Mouse (Mus musculus): ENCODE data around the gene Cpsf3. TPM values are rescaled to one million over a fixed set of nuclear protein-coding genes. Genes with fewer than 3 reads are reported as not detected.

Cpsf3 gene
- total RNA-seq, 2 experiments from 2014 or later = 17.3 to 21.0 TPM

DNA sequence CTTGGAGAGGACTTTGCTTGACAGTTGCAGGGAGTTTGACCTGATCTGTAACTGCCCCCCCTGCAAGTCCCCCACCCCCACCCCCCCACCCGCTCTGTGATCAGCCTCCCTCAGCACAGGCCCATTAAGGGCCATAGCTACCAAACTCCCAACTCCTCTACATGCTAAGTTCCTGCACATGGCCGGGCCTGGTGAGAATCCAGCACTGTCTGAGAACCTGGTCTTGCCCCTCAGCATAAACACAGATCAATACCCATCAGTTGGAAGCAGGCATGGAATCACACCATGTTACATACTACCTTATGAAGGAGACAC, 18.4 kb upstream of the Cpsf3 start:
- no peak for DNase-seq
- intact Hi-C loops (cut with DNase I) = loop anchor here (10.0 kb wide), 2 partner anchors 152 to 192 kb away; no protein-coding TSS in a partner anchor
- TF ChIP-seq CTCF (IDR thresholded peaks at IDR 0.05) = no peak
- H3K4me3 ChIP-seq = no peak overlapping the region
- no peak overlapping the region for H3K27ac ChIP-seq

DNA sequence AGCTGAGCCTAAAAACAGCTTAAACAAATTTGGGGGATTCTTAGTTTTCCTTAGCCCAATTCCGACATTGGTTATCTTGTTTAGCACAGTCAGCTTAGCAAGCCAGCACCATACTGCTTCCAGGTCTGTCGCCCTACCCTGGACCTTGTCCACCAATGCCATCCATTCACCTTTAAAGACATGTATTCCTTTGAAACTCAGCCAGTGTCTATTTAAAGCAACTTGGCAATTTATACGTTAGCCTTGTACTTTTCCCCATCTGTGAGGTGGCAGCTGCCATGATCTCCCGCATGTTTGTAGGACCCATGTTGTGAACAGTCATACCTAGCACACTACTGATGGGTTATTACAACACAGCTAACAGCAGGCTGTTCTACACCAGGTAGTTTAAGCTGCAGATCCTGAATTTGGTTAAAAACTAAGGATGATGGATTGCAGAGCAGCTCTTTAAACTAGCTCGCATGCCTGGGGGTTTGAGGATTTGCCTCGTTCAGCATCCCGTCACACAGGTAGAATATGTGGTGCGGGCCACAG, 17.0 kb upstream of the Cpsf3 start:
- no peak for DNase-seq
- TF ChIP-seq CTCF (IDR thresholded peaks at IDR 0.05) = no peak
- H3K4me3 ChIP-seq = no peak overlapping the region
- intact Hi-C loops (cut with DNase I) = loop anchor here (10.0 kb wide), 2 partner anchors 153 to 193 kb away; no protein-coding TSS in a partner anchor
- no peak overlapping the region for H3K27ac ChIP-seq

DNA sequence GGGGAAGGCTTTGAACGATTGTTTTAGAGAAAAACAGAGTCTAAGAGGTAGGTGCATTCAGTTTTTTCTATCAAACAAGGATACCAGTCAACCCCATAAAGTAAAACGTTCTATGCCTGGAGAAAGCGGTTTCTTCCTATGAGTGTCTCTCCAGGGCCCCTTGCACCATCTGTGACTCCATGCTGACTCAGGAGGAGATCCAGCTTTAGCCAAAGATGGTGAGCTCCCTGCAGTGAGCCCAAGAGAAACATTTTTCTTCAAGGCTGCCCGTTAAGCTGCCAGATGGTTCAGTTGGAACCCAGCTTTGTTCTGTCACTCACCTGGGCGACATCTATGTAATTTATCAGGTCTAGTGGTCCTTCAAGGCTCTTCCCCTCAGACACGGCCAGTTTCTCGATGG, 10.7 kb upstream of the Cpsf3 start:
- Histone ChIP-seq H3K27ac (no peak overlapping the region), H3K4me3 (no peak overlapping the region)
- DNase-seq = no peak
- intact Hi-C loops (cut with DNase I) = no loop called here
- TF ChIP-seq CTCF (IDR thresholded peaks at IDR 0.05) = no peak

DNA sequence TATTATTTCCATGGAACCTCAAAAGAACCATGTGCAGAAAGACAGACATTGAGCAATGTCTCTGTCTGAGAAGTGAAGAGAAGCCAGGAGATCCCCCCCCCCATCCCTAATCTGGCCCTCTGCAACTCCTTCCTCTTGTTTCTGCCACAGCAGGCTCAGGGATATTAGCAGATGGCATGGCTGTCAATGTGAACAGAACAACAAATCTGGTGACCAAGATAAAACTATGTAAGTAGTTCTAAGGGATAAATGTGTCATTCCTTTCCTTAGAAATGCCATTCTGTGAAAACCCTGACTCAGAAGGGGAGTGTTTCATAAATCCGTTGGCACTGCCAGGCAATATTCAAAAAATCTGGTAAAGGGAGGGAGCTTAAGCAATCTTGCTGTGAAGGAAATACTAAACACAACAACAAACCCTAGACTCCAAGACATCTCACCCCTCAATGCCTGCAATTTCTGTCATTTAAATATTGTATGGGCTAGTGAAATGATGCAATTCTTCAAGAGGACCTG, 7.8 kb upstream of the Cpsf3 start:
- no peak overlapping the region for H3K27ac ChIP-seq
- TF ChIP-seq CTCF (IDR thresholded peaks at IDR 0.05) = no peak

DNA sequence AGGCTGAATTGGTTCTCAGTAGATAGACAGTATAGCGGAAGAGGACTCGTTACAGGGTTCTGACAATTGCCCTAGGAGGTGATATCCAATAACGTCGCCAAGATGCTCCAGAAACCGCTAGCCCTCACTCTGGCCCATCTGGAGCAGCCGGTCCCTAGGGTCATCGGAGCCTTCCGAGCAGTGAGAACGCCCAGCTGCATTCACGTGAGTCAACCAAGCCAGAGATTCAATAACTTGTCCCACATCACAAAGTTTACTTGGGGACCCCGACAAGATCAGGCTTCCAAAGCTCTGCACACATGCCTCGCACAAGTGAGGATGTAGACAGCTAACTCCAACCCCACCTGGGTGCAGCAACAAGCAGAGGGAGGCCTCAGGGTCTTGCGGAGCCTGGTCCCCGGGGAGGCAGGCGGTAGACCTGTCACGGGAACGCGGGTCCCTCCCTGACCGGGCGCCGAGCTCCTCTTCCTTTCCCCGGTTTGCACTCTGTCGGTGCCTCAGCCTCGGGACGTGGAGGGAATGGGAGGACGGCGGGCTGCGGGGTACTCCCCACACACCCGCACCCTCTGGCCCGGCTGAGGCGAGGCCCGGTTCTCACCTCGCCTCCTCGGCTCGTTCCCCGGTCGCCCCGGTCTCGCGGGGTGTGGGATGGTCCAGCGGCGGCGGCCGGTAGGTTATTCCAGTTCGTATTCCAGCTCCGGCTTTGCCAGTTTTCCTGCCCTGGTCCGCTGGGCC, 484 bp downstream of the Cpsf3 start:
- Histone ChIP-seq H3K4me3 (peak overlapping the region; percentile 94), H3K27ac (peak overlapping the region; percentile 94)
- TF ChIP-seq CTCF (IDR thresholded peaks at IDR 0.05) = no peak
- intact Hi-C loops (cut with DNase I) = loop anchor here (1.0 to 5.0 kb wide), 2 partner anchors 87 to 174 kb away; partner anchors contain the start of gene Adam17
- DNase-seq = no peak

More for the DNA sequence above, 7.8 kb upstream of the Cpsf3 start:
- DNase-seq = no peak
- intact Hi-C loops (cut with DNase I) = no loop called here
- no peak overlapping the region for H3K4me3 ChIP-seq

DNA sequence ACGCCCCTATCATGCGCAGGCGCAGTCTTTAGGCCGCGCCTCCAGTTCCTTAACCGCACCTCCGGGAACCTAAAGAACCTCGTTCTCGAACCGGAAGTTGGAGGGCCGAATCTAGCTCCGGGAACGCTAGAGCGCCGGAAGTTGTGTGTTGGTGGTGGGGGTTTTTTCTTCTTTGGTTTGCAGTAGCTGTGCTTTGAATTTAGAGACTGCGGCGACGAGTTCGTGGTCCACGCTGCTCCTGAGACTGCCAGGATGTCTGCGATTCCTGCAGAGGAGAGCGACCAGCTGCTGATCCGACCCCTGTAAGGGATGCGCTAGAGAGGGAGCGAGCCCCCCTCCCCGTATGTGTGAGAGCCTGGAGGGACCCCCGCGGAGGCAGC, 1.0 kb downstream of the Cpsf3 start, which contains the start of gene Itgb1bp1:
Gene Itgb1bp1 (minus strand): TSS at position 42 of the 380 bp plus-strand sequence.
- peak; percentile 100 for DNase-seq
- intact Hi-C loops (cut with DNase I) = loop anchor here (1.0 to 5.0 kb wide), 2 partner anchors 86 to 175 kb away; partner anchors contain the start of gene Adam17
- 0 out of 2 replicates have a peak, but pooled peaks have one; percentile 1 for TF ChIP-seq CTCF (IDR thresholded peaks at IDR 0.05)
- peak within 1 kb of the TSS; percentile 94 for H3K4me3 ChIP-seq
- H3K27ac ChIP-seq = peak within 1 kb of the TSS; percentile 94

DNA sequence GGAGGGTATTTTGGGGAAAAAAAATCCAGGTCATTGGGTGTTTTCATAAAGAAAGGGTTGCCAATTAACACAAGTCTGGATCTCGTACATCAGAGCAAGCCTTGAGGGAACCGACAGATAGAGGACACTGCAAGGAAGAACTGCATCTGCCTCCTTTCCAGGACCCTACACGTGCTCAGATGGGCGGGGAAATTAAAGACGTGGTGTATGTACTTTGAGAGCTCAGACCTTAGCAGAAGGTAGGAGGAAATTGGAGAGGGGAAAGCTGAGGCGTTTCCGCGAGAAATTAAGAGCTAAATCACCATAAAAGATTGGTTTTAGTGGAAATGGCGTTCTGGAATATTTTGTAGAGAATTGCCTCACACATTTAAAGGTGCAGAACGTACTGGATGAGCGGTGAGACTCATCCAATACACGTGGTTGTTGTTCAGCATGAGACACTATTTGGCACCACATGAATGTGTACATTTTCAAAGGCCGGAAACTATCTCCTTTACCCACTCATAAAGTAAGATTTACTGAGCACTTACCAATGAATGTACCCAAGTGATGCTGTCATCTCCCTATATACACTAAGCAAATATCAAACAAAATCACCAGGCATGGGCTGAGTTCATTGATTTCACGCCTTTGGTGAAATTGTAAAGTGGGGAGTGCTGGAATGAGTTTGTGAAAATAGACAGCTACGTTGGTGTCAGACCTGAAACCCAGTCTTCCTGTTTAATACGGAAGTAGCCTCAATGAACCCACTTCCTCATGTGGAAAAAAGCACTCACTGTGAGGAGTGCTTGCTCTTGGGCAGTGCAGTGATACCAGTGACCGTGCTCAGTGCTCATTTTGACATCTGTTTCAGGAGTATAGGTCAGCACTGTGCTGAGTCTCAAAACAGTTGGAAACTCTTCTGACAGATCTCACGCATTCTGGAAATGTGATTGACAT, 1.8 kb downstream of the Cpsf3 start:
- H3K27ac ChIP-seq = peak overlapping the region; percentile 94
- TF ChIP-seq CTCF (IDR thresholded peaks at IDR 0.05) = no peak
- intact Hi-C loops (cut with DNase I) = loop anchor here (1.0 to 5.0 kb wide), 2 partner anchors 85 to 176 kb away; partner anchors contain the start of gene Adam17
- DNase-seq = no peak
- H3K4me3 ChIP-seq = peak overlapping the region; percentile 94

DNA sequence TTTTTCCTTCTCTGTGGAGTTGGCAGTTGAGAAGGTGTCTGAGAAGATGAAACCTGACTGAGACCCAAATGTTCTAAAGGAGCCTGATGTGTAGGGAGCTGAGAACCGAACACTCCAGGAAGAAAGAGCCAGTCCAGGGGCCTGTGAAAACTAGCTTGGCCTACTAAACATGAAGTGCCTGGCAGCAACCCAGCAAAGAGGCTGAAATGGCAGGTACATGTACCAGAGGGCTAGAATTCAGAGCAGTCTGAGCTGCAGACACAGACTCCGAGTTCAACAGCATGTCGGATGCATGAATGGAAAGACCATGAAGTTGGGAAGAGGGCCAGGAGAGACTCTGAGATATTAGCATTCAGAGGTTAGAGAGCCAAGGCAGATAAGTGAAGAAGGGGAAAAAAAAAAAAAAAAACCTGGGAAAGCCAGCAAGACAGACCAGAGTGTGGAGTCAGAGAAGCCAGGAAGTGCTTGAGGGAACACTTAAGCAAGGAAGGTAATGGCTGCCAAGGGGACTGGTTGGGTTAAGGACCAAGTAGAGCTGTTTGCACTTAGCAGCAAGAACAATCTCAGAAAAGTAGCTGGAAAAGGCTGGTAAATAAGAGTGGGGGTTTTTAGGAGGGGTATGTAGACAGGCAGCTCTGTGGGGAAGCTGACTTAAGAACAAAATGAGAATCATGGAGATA, 3.7 kb downstream of the Cpsf3 start:
- no peak overlapping the region for H3K27ac ChIP-seq
- H3K4me3 ChIP-seq = no peak overlapping the region
- intact Hi-C loops (cut with DNase I) = loop anchor here (5.0 kb wide), 1 partner anchor 83 kb away; the partner anchor contains the start of gene Adam17
- no peak for DNase-seq
- no peak for TF ChIP-seq CTCF (IDR thresholded peaks at IDR 0.05)

DNA sequence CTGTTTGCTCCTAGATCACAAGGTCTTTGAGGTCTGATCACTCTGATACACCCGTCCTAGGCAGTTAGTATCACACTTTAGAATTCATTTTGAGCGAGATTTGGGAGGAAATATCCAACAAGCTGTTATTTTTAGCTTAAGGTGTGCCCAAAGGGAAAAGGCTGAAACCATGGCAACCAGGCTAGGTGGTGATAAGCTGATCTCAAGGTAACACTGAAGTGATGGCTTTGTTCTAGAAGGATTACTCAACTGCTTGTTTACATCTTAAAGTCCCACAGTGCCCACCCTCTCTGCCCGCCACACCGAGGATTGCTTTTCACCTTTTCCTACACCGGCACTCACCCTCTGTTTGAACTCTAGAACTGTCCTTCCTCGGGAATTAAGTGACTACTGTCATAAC, 4.5 kb downstream of the Cpsf3 start:
- no peak overlapping the region for H3K27ac ChIP-seq
- intact Hi-C loops (cut with DNase I) = loop anchor here (5.0 kb wide), 1 partner anchor 83 kb away; the partner anchor contains the start of gene Adam17
- no peak overlapping the region for H3K4me3 ChIP-seq
- TF ChIP-seq CTCF (IDR thresholded peaks at IDR 0.05) = no peak
- DNase-seq = no peak

DNA sequence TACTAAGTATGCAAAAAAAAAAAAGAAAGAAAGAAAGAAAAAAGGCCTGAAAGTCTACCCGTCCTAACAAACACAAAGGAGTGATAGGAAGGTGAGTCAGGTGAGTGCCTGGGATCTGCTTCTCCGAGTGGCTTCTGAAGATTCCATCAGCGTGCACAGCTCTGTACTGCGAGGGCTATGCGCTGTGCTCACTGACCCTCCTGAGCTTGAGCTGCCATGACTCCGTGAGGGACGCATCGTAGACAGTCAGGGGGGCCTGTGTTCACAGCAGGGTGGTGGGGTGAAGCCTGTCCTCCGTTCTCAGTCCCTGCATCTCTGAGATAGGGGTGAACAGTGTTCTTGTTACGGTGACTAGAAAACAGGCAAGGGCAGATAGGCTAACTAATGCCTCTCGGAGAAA, 13.7 kb downstream of the Cpsf3 start:
- DNase-seq = no peak
- Histone ChIP-seq H3K27ac (no peak overlapping the region), H3K4me3 (no peak overlapping the region)
- TF ChIP-seq CTCF (IDR thresholded peaks at IDR 0.05) = no peak
- intact Hi-C loops (cut with DNase I) = no loop called here

DNA sequence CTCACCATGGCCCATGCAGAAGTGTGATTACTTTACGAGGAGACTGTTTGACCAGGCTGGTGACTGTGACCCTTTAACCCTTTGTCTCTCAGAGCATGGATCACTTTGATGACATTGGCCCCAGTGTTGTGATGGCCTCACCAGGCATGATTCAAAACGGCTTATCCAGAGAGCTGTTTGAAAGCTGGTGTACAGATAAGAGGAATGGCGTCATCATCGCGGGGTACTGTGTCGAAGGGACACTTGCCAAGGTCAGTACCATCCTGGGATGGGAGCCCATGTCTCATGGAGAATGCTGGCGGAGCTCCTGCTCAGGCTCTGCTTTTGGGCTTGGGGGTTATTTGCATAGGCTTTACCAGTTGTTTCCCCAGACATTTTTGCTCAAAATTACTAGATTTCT, 16.1 kb downstream of the Cpsf3 start:
- no peak for TF ChIP-seq CTCF (IDR thresholded peaks at IDR 0.05)
- intact Hi-C loops (cut with DNase I) = no loop called here
- no peak for DNase-seq
- H3K4me3 ChIP-seq = no peak overlapping the region
- H3K27ac ChIP-seq = no peak overlapping the region

DNA sequence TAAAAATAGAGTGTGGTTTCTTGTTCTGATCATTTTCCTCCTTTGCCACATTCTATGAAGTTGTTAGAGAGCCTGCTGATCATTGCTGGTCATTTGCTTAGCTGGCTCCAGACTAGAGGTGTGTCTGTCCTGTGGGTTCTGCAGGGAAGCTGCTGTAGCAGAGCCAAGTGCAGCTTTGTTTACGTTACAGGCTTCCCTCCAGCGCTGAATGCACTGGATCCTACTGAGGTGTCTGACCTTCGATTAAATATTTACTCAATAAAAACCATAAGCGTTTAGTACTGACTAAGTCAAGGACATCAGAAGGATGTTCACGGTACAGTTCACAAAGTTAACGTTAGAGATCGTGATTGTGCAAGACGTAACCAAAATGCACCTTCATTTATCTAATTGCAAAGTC, 16.7 kb downstream of the Cpsf3 start:
- DNase-seq = no peak
- Histone ChIP-seq H3K27ac (no peak overlapping the region), H3K4me3 (no peak overlapping the region)
- no peak for TF ChIP-seq CTCF (IDR thresholded peaks at IDR 0.05)
- intact Hi-C loops (cut with DNase I) = no loop called here

Data from gastrocnemius, adult 2 months (tissue).